Mouse (Mus musculus): Measurements from ENCODE around the gene 4931406P16Rik. TPM values are rescaled to one million over a fixed set of nuclear protein-coding genes. Genes with fewer than 3 reads are reported as not detected.
"Not testable (repeated sequence)": the region's sequence is repeated elsewhere in the genome, so short reads cannot be mapped to it uniquely, and the experiment has no call there.

Gene 4931406P16Rik
- 10 to 100 TPM; 31.6 to 38.9 TPM for total RNA-seq (2021)
- long read RNA-seq, experiment 1, partial matches to known transcripts, result 0 of 3 reads
- long read RNA-seq, experiment 1, other reads (novel, unspliced or antisense), result 3 of 3 reads
- long read RNA-seq, experiment 2, full-length matches to known transcripts, result 1 of 9 reads
- long read RNA-seq, experiment 2, partial matches to known transcripts, result 3 of 9 reads
- long read RNA-seq, experiment 2, other reads (novel, unspliced or antisense), result 5 of 9 reads

- DNase-seq, result peak; percentile 89
Observed at GRCm38 (mm10) chr7:34313443-34313875, at the start of gene 4931406P16Rik. Gene 4931406P16Rik, minus strand, starts transcription at chr7:34313551.

- DNase-seq, result no peak
Observed at GRCm38 (mm10) chr7:34355629-34356028, 42.3 kb upstream of the 4931406P16Rik start.

- no peak for DNase-seq
Observed at GRCm38 (mm10) chr7:34351997-34352396, 38.6 kb upstream of the 4931406P16Rik start.

DNA sequence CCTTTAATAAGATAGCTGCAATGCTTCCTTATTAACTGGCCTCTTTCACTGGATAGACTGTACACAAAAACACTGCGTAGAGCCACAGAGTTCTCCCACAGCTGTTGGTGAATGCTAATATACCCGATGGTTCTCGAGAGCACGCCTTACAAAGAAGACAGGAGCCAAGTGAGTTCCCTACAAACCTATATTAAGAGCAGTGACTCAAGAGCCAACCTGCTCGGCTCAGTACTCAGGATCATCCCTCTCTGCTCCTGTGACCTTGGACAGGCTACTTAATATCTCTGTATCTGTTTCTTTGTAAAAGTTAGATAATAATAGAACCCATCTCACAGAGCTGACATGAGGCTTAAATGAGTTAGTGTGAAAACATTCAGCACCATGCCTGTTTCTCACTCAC lies 36.8 kb upstream of the 4931406P16Rik start:
- DNase-seq, result no peak

GRCm38 (mm10) chr7:34348011-34348410 lies 34.7 kb upstream of the 4931406P16Rik start:
- no peak for DNase-seq

DNA sequence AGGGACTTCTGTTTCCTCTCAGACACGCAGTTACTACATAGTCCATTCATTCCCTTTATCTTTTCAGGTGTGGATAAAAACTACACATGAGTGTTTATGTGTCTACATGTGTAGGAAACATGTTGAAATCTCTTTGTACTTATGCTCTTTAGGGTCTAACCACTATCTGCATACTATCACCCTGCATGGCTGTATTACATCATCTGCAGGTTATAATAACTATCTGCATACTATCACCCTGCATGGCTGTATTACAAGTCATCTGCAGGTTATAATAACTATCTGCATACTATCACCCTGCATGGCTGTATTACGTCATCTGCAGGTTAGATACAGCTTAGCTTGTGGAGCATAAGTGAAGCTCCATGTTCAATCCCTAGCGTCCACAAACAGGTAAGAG lies 33.7 kb upstream of the 4931406P16Rik start:
- no peak for DNase-seq

DNA sequence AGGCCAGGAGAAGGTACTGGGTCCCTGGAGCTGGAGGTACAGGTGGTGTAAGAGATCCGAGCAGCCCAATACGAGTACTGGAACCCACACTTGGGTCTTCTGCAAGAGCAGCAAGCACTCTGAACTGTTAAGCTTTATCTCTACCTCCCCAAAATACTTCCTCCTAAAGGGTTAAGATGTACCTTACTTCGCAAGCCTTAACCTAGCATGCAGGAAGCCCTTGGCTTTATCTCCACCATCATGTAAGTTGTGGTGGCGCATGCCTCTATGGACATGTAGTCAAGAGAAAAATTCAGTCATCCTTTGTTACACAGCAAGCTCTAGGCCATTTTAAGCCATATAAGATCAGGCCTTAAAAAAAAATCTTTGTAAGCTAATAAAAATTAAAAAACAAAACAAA lies 33.2 kb upstream of the 4931406P16Rik start:
- DNase-seq, result no peak

DNA sequence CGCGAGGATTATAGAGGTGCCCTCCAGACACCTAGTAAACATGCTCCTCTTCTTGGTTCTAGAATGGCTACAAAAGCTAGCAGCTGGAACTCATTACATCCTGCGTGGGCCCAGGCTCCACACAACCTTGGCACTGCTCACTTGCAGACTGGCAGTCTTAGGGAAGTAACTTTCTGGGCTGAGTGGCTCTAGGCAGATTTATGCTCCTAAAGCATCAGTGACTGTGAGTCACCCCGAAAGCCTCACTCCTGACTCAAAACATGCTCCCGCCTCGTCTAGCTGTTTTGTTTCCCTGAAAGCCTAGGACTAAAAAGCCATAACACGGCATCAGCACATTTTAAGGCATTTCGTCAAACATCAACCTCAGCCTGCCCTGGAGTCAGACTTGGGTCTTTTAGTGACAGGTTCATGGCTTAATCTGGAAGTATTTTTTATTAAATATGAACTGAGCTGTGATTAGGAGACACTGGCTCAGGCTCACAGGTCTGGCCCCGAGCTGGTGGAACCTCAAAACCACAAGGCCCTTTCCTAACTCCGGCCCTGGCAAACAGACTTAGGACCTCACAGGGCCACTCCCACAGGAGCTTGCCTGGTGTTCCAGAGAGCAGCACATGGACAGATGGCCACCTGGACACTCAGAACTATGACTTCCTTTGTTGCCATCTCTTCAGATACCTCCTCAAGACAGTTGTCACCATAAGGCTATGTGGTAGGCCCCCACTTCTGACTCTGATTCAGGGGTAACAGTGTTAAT lies 28.9 kb upstream of the 4931406P16Rik start:
- DNase-seq, result no peak

GRCm38 (mm10) chr7:34340841-34341240 lies 27.5 kb upstream of the 4931406P16Rik start:
- no peak for DNase-seq

GRCm38 (mm10) chr7:34339164-34339489 lies 25.8 kb upstream of the 4931406P16Rik start:
- no peak for DNase-seq

DNA sequence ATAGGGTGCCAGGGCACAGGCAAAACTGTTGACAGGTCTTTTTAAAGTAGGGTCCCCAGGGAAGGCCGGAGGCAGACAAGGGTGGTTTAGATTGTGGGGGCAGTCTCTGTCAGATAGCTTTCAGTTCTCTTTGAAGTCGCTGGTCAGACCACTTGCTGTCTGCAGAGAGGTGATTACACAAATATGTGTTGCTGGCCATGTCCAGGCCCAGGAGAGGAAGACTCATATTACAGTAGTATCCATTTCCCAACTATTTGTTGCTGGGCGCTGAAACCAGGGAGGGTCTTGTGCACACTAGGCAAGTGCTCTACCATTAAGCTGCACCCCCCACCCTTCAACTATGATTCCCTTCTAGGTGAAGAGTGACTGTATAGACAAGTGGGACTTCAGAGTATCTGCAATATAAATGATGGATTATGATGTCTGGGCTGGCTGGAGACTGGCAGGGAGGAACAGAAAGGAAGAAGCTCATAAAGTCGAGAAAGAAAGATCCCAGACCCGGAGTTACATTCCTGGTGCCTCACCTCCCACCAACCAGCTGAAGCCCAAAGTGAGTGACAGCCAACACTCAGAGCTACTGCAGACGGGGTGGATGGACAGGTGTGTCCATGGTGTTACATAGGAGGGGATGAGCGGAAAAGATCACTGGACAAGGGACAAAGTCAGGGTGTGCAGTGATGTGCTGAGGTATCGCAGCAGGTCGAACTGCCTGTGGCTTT lies 25.3 kb upstream of the 4931406P16Rik start:
- DNase-seq, result no peak

GRCm38 (mm10) chr7:34337268-34337667 lies 23.9 kb upstream of the 4931406P16Rik start:
- DNase-seq, result no peak

- not testable (repeated sequence) for DNase-seq
Observed at GRCm38 (mm10) chr7:34336545-34336944, 23.2 kb upstream of the 4931406P16Rik start.

DNA sequence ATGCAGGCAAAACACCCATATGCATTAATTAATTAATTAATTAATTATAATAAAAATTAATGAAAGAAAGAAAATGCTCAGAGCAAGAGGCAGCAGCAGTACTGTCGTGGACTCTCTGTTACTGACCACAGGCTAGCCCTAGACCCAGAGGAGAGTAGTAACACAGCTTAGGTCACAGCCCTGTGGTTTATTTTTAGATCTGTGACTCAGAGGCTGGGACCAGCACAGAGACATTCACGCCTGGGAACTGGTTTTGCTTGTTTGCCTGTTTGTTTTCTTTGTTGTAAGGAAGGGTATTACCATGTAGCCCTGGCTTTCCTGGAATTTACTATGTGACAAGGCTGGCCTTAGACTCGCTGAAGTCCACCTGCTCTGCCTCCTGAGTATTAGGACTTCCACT lies 14.1 kb upstream of the 4931406P16Rik start:
- DNase-seq, result no peak

GRCm38 (mm10) chr7:34324857-34325256 lies 11.5 kb upstream of the 4931406P16Rik start:
- DNase-seq, result no peak

DNA sequence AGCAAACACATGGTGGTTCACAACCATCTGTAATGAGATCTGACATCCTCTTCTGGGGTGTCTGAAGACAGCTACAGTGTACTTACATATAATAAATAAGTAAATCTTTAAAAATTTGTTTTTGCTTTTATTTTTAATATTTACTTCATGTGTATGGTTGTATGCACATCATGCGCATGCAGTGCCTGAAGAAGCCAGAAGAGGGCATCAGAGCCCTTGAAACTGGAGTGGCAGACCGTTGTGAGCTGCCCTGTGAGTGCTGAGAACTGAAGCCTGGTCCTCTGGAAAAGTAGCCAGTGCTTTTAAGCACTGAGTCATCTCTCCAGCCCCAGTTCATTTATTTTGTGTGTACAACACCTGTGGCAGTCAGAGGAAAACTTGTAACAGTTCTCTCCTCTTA lies 10.7 kb upstream of the 4931406P16Rik start:
- DNase-seq, result no peak

- DNase-seq, result peak; percentile 65
Observed at GRCm38 (mm10) chr7:34323351-34323750, 10.0 kb upstream of the 4931406P16Rik start.

- DNase-seq, result no peak
Observed at GRCm38 (mm10) chr7:34321958-34322357, 8.6 kb upstream of the 4931406P16Rik start.

DNA sequence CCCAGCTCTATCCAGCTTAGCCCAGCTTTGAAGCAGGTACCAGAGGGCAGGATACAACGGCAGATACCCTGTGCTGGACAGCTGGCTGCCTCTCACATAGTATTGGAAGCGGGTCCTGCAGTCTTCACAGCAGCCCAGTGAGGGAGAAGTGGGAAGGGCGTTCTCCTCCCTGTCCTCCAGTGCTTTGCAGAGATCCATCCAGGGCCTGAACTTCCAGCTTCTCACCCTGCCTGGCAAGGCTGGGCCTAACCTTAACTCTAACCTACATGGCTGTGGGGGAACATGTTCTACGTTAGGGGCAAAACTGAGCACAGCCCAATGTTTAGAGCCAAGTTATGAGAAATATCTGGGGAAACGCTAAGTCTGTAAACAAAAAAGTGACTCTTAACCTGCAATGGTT lies 7.8 kb upstream of the 4931406P16Rik start:
- DNase-seq, result no peak

DNA sequence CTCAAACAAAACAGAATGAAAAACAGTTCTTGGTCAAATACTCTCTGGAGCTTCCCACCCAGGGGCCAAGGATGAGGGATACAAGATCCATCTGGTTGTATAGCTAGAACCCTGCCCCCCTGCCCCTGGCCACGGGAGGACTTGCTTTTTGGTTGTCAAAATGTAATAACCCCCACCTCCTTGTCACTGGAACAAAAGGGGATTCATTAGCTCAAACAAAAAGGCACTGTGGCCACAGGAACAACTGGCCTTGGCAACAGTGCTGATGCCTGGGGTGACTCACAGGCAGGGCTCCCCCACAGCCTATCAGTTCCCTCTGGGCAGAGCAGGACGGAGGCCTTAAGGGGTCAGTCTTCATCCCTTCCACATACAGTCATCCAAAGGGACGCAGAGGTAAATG lies 6.6 kb upstream of the 4931406P16Rik start:
- DNase-seq, result peak; percentile 32

- DNase-seq, result peak; percentile 48
Observed at GRCm38 (mm10) chr7:34319123-34319522, 5.8 kb upstream of the 4931406P16Rik start.

DNA sequence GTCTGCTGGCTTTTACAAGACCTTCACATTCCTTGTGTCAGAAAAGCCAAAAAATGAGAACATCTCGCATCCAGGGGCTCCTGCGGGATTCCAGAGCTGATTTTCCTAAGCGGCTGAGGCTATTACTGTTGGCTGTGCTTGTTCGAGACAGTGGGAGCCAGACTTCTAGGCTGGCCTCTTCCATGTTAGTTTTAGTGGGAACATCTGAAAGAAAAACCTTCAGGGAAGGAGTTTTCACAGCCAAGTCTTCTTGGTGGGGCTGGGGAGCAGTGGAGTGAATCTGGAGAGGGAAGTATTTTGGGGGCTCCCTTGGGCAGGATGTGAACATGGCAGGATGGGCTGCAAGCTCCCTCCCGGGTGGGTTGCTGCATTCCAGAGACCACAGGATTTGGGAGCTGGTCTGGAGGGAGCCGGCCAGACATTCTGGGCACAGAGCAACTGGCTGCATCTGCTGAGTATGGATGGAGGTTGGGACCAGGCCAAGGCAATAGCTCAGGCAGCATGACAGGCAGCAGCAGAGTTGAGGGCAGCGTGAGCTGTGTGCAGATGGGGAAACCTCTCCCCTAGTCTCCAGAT lies 4.6 kb upstream of the 4931406P16Rik start:
- DNase-seq, result peak; percentile 75
